Mouse (Mus musculus) heart, embryonic 14.5 days (tissue): Measurements from ENCODE around the gene Bap1. TPM values are rescaled to one million over a fixed set of nuclear protein-coding genes. Genes with fewer than 3 reads are reported as not detected.

Experiments used
- ATAC-seq: fragments of 200-750 bp; cut with Nextera tagmentation; 2 replicates; pipeline ENCODE4 v1.8.0; 2017; ENCODE audit warnings: low read depth, moderate TSS enrichment; ENCODE audit not compliant: insufficient number of reproducible peaks, insufficient read depth, low FRiP score
- H3K27ac ChIP-seq, 2 experiments: fragments of 200-500 bp in 1 of 2; fragments of 300-500 bp in 1 of 2; sonication (generic) in 1 of 2; replicated peaks in 1 of 2; 2 replicates each; pipeline ENCODE4 v1.5.1; 2012 to 2014; ENCODE audit warnings: low read depth in 2 of 2, low read length in 2 of 2, control low read depth in 1 of 2, mild to moderate bottlenecking in 1 of 2, mixed read lengths in 1 of 2; ENCODE audit not compliant: control insufficient read depth in 1 of 2, insufficient read depth in 1 of 2
- H3K27me3 ChIP-seq: fragments of 300-500 bp; sonication (generic); 2 replicates; pipeline ENCODE4 v1.6.1; 2014; ENCODE audit warnings: mild to moderate bottlenecking, low read length, control low read depth; ENCODE audit not compliant: control insufficient read depth, insufficient read depth
- H3K36me3 ChIP-seq: fragments of 300-500 bp; sonication (generic); 2 replicates; pipeline ENCODE4 v1.6.1; 2014; ENCODE audit warnings: mild to moderate bottlenecking, control low read depth, low read length, mixed read lengths; ENCODE audit not compliant: control insufficient read depth, insufficient read depth
- H3K4me1 ChIP-seq, 2 experiments: fragments of 200-500 bp in 1 of 2; fragments of 300-500 bp in 1 of 2; sonication (generic) in 1 of 2; 2 replicates each; pipeline ENCODE4 v1.6.1; 2012 to 2014; ENCODE audit warnings: low read length in 2 of 2, control low read depth in 1 of 2, mixed read lengths in 1 of 2; ENCODE audit not compliant: control insufficient read depth in 2 of 2, insufficient read depth in 2 of 2
- H3K4me2 ChIP-seq: fragments of 300-500 bp; sonication (generic); 2 replicates; pipeline ENCODE4 v1.6.1; 2014; ENCODE audit warnings: mild to moderate bottlenecking, low read length
- H3K4me3 ChIP-seq, 2 experiments: fragments of 200-500 bp in 1 of 2; fragments of 300-500 bp in 1 of 2; sonication (generic) in 1 of 2; 2 replicates each; pipeline ENCODE4 v1.5.1; 2012 to 2014; ENCODE audit warnings: low read length in 2 of 2, mild to moderate bottlenecking in 2 of 2, control low read depth in 1 of 2, low read depth in 1 of 2, moderate library complexity in 1 of 2; ENCODE audit not compliant: control insufficient read depth in 1 of 2, insufficient read depth in 1 of 2
- H3K9ac ChIP-seq: fragments of 300-500 bp; sonication (generic); 2 replicates; pipeline ENCODE4 v1.6.1; 2014; ENCODE audit warnings: mild to moderate bottlenecking, low read length
- H3K9me3 ChIP-seq: fragments of 300-500 bp; sonication (generic); 2 replicates; pipeline ENCODE4 v1.6.1; 2016; ENCODE audit warnings: low read length, control low read depth; ENCODE audit not compliant: control insufficient read depth
- WGBS: fragments of 180-500 bp; shearing (Covaris S2); extraction: QIAGEN DNeasy Blood & Tissue Kit; methylation state at CpG from one replicate; pipeline ENCODE4 v1.1.7; 2014; 5-methylcytosine and 5-hydroxymethylcytosine counted together
- polyA plus RNA-seq: library from polyadenylated mRNA; unstranded; fragments of >200 nt; fragmentation: Nextera tagmentation; extraction: Ambion mirVana; gene quantifications from 2 replicates; pipeline ENCODE4 v1.2.1, GENCODE M21; 2014

Bap1 gene
- polyA plus RNA-seq, 1 experiment from 2014 or later = 47.6 TPM

- Histone ChIP-seq H3K4me2 (peak overlapping the region; percentile 93), H3K4me3 (peak overlapping the region; percentile 83 to 91), H3K27me3 (no peaks in the 10 kb centered on the region), H3K27ac (peak overlapping the region; percentile 99), H3K9me3 (no peaks in the 10 kb centered on the region), H3K36me3 (peaks cover 40% of the 10 kb centered on the region), H3K9ac (peak overlapping the region; percentile 95), H3K4me1 (peaks cover 34 to 51% of the 10 kb centered on the region in 2 experiments)
- peak; percentile 80 for ATAC-seq
- WGBS = 31% methylated on average over 4 of the region's 4 CpGs
Measured at GRCm38 (mm10) chr14:31209133-31209557, 42.1 kb upstream of the Bap1 start.

GRCm38 (mm10) chr14:31211854-31212253 lies 39.4 kb upstream of the Bap1 start:
- peak overlapping the region; percentile 16 to 91; a peak in 3 of 4 replicates for H3K4me3 ChIP-seq
- no peak for ATAC-seq
- peak overlapping the region; percentile 95 for H3K9ac ChIP-seq
- peak overlapping the region; percentile 93 for H3K4me2 ChIP-seq
- no peaks in the 10 kb centered on the region for H3K27me3 ChIP-seq
- H3K4me1 ChIP-seq = peaks cover 36 to 49% of the 10 kb centered on the region in 2 experiments
- WGBS = 62% methylated on average over 6 of the region's 6 CpGs
- no peaks in the 10 kb centered on the region for H3K9me3 ChIP-seq
- H3K36me3 ChIP-seq = peaks cover 34% of the 10 kb centered on the region
- H3K27ac ChIP-seq = peak overlapping the region; percentile 59 to 84

DNA sequence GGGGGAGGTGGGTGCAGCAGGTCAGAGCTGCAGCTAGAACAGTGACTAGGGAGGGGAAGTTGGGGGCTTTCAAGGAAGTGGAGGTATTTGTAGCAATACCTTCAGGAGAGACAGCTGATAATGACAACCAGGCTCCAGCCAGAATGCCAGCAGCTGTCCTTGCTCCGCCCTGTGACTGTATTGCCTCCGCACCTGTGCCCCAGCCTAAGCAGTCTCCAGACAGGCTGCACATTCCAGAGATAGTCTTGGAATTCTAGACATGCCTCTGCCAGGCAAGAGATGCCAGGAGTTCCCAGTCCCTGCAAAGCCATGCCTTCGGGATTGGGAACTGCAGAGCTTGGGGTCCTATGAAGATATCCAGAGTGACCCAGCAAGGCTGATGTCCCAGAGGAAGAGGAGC lies 38.8 kb upstream of the Bap1 start:
- H3K4me3 ChIP-seq = no peak overlapping the region
- peak overlapping the region; percentile 93; the same call in 1 of the 2 replicates for H3K4me2 ChIP-seq
- no peak for ATAC-seq
- H3K4me1 ChIP-seq = peaks cover 32 to 43% of the 10 kb centered on the region in 2 experiments
- peak overlapping the region; percentile 59 to 84 for H3K27ac ChIP-seq
- H3K27me3 ChIP-seq = no peaks in the 10 kb centered on the region
- H3K36me3 ChIP-seq = peaks cover 34% of the 10 kb centered on the region
- H3K9ac ChIP-seq = peak overlapping the region; percentile 95
- no peaks in the 10 kb centered on the region for H3K9me3 ChIP-seq
- WGBS = 26% methylated on average over 3 of the region's 3 CpGs

- no peak overlapping the region for H3K4me2 ChIP-seq
- ATAC-seq = no peak
- H3K9ac ChIP-seq = peak overlapping the region; percentile 18; the same call in 1 of the 2 replicates
- peak overlapping the region; percentile 59 to 84 for H3K27ac ChIP-seq
- no peaks in the 10 kb centered on the region for H3K9me3 ChIP-seq
- peaks cover 34% of the 10 kb centered on the region for H3K36me3 ChIP-seq
- no peak overlapping the region for H3K4me3 ChIP-seq
- WGBS = 42% methylated on average over 8 of the region's 8 CpGs
- peaks cover 36 to 44% of the 10 kb centered on the region in 2 experiments for H3K4me1 ChIP-seq
- H3K27me3 ChIP-seq = no peaks in the 10 kb centered on the region
Measured at GRCm38 (mm10) chr14:31213868-31214267, 37.4 kb upstream of the Bap1 start.

DNA sequence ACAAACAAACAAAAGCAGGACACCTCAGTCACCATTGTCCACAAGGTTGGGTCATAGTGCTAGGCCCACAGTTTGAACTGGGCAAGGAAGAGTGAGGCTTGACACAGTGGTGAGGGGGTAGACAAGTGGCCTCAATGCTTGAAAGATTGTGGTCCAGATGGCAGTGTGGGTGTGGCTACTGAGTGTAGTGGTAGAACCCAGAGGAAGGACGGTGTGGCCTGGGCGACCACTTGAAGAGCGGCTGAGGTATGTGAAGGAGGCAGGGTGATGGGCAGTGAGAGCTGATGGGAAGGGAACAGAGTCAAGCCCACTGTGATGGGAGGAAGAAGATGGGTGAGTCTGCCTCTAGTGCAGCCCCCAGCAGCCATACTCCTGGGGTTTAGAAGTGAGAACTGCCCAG lies 36.6 kb upstream of the Bap1 start:
- Histone ChIP-seq H3K4me3 (no peak overlapping the region), H3K27ac (peak overlapping the region in 1 of 2 experiments; percentile 16; a peak in 2 of 4 replicates), H3K9me3 (no peaks in the 10 kb centered on the region), H3K36me3 (peaks cover 33% of the 10 kb centered on the region), H3K27me3 (no peaks in the 10 kb centered on the region), H3K4me2 (no peak overlapping the region), H3K4me1 (peaks cover 36 to 44% of the 10 kb centered on the region in 2 experiments), H3K9ac (no peak overlapping the region)
- no peak; the same call in 1 of the 2 replicates for ATAC-seq
- 26% methylated on average over 3 of the region's 3 CpGs for WGBS

DNA sequence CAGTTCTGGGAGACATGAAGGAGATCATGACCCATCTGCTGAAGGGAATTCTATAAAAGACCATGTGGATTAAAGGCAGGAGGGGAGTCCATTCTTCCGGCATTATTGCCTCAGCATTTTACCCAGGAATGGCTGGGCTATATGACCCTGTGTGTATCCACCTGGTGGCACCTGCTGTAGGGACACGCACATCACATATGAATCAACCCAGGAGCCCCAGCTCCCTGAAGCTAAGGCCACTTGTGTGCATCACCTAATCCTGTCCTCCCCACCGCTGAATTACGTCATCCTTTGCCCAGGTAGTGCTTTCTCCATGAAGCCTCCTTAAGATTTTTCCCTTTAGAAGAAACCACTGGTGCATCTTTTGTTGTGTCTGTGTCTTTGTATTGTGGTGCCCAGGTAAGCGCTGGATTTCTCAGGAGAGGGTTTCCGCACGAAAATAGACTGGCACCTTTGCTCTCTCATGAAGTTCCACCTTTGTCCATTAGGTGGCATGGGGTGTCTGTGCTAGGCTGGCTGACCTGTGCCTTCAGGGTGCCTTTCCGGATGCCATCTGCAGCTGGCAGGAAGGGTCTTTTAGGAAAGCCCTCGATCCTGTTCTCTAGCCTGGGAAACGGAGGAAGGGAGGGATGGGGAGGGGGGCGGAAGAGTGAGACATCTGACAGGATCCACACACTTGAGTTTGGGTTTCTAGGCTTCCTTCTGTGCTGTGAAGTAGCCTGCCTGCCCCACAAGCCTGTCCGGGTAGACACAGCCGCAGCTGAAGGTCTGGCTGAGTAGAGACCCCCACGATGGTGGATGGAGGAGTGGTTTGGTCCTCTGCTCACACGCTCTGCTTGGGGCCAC lies 35.9 kb upstream of the Bap1 start:
- 0 out of 2 replicates have a peak, but pooled peaks have one; percentile 2 for ATAC-seq
- H3K27me3 ChIP-seq = no peaks in the 10 kb centered on the region
- H3K27ac ChIP-seq = no peak overlapping the region; a peak in 1 of 4 replicates
- H3K4me1 ChIP-seq = peaks cover 36 to 44% of the 10 kb centered on the region in 2 experiments
- H3K36me3 ChIP-seq = peaks cover 26% of the 10 kb centered on the region
- H3K9me3 ChIP-seq = no peaks in the 10 kb centered on the region
- 22% methylated on average over 15 of the region's 15 CpGs for WGBS
- 0 out of 2 replicates have a peak overlapping the region, but pooled peaks have one; percentile 14 for H3K4me2 ChIP-seq
- peak overlapping the region; percentile 35; the same call in 1 of the 2 replicates for H3K9ac ChIP-seq
- H3K4me3 ChIP-seq = no peak overlapping the region

DNA sequence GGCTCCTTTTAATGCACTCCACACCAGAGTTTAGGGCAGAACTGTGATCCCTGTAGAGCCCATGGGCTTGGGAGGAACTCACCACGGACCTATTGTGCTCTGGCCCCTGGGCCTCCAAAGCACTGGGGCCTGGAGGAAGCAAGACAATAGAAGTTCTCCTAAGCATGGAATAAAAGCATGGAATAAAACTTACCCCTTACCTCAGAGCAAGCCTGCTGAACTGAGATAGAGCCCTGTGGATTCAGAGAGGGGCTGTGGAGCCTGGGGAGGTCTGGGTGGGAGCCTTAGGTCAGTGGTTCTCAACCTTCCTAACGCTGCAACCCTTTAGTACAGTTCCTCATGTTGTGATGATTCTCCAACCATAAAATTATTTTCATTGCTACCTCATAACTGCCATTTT lies 34.4 kb upstream of the Bap1 start, which contains the start of gene Nisch:
Gene Nisch, minus strand, starts transcription at position 101 of the 400 bp plus-strand sequence.
- Histone ChIP-seq H3K9me3 (no peaks in the 10 kb centered on the region), H3K4me3 (no peak within 1 kb of the TSS; a peak in 1 of 4 replicates), H3K4me2 (peak within 1 kb of the TSS; percentile 45), H3K4me1 (peaks cover 35 to 37% of the 10 kb centered on the region in 2 experiments), H3K27ac (no peak within 1 kb of the TSS; a peak in 2 of 4 replicates), H3K27me3 (no peaks in the 10 kb centered on the region), H3K9ac (peak within 1 kb of the TSS; percentile 58), H3K36me3 (peaks cover 12% of the 10 kb centered on the region)
- WGBS = 78% methylated on average over 2 of the region's 2 CpGs
- ATAC-seq = no peak
